Mouse (Mus musculus) heart, adult 2 months (tissue): ENCODE measurements around the gene Pxn. TPM values are rescaled to one million over a fixed set of nuclear protein-coding genes. Genes with fewer than 3 reads are reported as not detected.

Experiments used
- DNase-seq, 2 experiments: peaks; one replicate each; pipeline ENCODE4 v3.0.0; 2021
- H3K27ac ChIP-seq: fragments of 200-600 bp; 2 replicates; pipeline ENCODE4 v1.8.1; 2022
- H3K27me3 ChIP-seq: fragments of 200-500 bp; 2 replicates; pipeline ENCODE4 v1.6.1; 2012; ENCODE audit warnings: mild to moderate bottlenecking, low read length, inconsistent platforms, mixed read lengths; ENCODE audit not compliant: control insufficient read depth, insufficient read depth
- H3K36me3 ChIP-seq: fragments of 200-500 bp; 2 replicates; pipeline ENCODE4 v1.6.1; 2012; ENCODE audit warnings: low read length, inconsistent platforms; ENCODE audit not compliant: control insufficient read depth, insufficient read depth
- H3K4me1 ChIP-seq: fragments of 200-500 bp; 2 replicates; pipeline ENCODE4 v1.6.1; 2011; ENCODE audit warnings: low read length; ENCODE audit not compliant: control insufficient read depth, insufficient read depth
- H3K4me3 ChIP-seq: fragments of 200-600 bp; 2 replicates; pipeline ENCODE4 v1.8.1; 2022
- H3K79me2 ChIP-seq: fragments of 200-500 bp; replicated peaks from 2 replicates; pipeline ENCODE4 v1.6.1; 2012; ENCODE audit warnings: mild to moderate bottlenecking, inconsistent platforms, low read length, moderate library complexity, mixed read lengths; ENCODE audit not compliant: control insufficient read depth, insufficient read depth
- H3K9ac ChIP-seq: fragments of 200-500 bp; 2 replicates; pipeline ENCODE4 v1.6.1; 2012; ENCODE audit warnings: low read depth, mild to moderate bottlenecking, control low read depth, inconsistent platforms, low read length, mixed read lengths
- CTCF ChIP-seq: fragments of 200-600 bp; IDR thresholded peaks from 2 replicates; pipeline ENCODE4 v1.8.1; 2022; ENCODE audit warnings: antibody characterized with exemption, mild to moderate bottlenecking, moderate library complexity
- EP300 ChIP-seq: fragments of 200-500 bp; IDR thresholded peaks from 2 replicates; pipeline ENCODE4 v1.6.1; 2011; ENCODE audit warnings: low read depth, low read length, control low read depth; ENCODE audit not compliant: insufficient read depth
- POLR2A ChIP-seq: fragments of 200-500 bp; IDR thresholded peaks from 2 replicates; pipeline ENCODE4 v1.6.1; 2011; ENCODE audit warnings: mild to moderate bottlenecking, low read depth, low read length, control low read depth; ENCODE audit not compliant: insufficient read depth
- WGBS: fragments of 180-500 bp; shearing (Covaris S2); methylation state at CpG from one replicate; pipeline ENCODE4 v1.1.7; 2018; 5-methylcytosine and 5-hydroxymethylcytosine counted together
- intact Hi-C: fragments of 180-260 bp; cut with DNase I; formaldehyde crosslinking; loops from one replicate; pipeline ENCODE4 v1.15.1; 2025
- polyA plus RNA-seq: library from polyadenylated mRNA; depleted of rRNA; stranded (reverse); fragments of >200 nt; gene quantifications from 2 replicates; pipeline ENCODE4 v1.2.3, GENCODE M21; 2012
- total RNA-seq, 2 experiments: library from RNA; stranded (reverse); gene quantifications; 2 replicates each; pipeline ENCODE4 v1.2.3; 2021

Pxn gene
- total and polyA plus RNA-seq, 3 experiments, result 35.9 to 51.9 (median 37.1) TPM

- Histone ChIP-seq H3K4me3 (no peak overlapping the region), H3K36me3 (no peaks in the 10 kb centered on the region), H3K79me2 (peaks cover 1% of the 10 kb centered on the region), H3K9ac (no peak overlapping the region), H3K4me1 (peaks cover 10% of the 10 kb centered on the region), H3K27me3 (no peaks in the 10 kb centered on the region), H3K27ac (no peak overlapping the region)
- intact Hi-C loops, result no loop called here
- WGBS, result 74% methylated on average over 18 of the region's 18 CpGs
- no peak for TF ChIP-seq POLR2A
- TF ChIP-seq CTCF, result no peak
- DNase-seq, result no peak
Measured at GRCm38 (mm10) chr5:115544655-115545185, 38.2 kb downstream of the Pxn start.

GRCm38 (mm10) chr5:115545636-115546035 lies 39.2 kb downstream of the Pxn start:
- 96% methylated on average over 14 of the region's 14 CpGs for WGBS
- intact Hi-C loops, result no loop called here
- peaks cover 10% of the 10 kb centered on the region for H3K4me1 ChIP-seq
- no peak overlapping the region for H3K9ac ChIP-seq
- no peak overlapping the region for H3K27ac ChIP-seq
- no peak for DNase-seq
- H3K27me3 ChIP-seq, result no peaks in the 10 kb centered on the region
- no peaks in the 10 kb centered on the region for H3K36me3 ChIP-seq
- no peak overlapping the region for H3K4me3 ChIP-seq
- no peaks in the 10 kb centered on the region; the same call in none of the 2 replicates for H3K79me2 ChIP-seq
- TF ChIP-seq POLR2A, result no peak
- TF ChIP-seq EP300, result no peak
- TF ChIP-seq CTCF, result no peak

GRCm38 (mm10) chr5:115546536-115546935 lies 40.1 kb downstream of the Pxn start:
- no peak overlapping the region for H3K4me3 ChIP-seq
- H3K36me3 ChIP-seq, result no peaks in the 10 kb centered on the region
- no peak overlapping the region for H3K9ac ChIP-seq
- WGBS, result 90% methylated on average over 11 of the region's 11 CpGs
- peaks cover 10% of the 10 kb centered on the region for H3K4me1 ChIP-seq
- H3K27me3 ChIP-seq, result no peaks in the 10 kb centered on the region
- no peak overlapping the region for H3K27ac ChIP-seq
- TF ChIP-seq EP300 (no peak), POLR2A (no peak)
- H3K79me2 ChIP-seq, result no peaks in the 10 kb centered on the region; the same call in none of the 2 replicates
- DNase-seq, result no peak
- intact Hi-C loops, result no loop called here

- WGBS, result 59% methylated on average over 6 of the region's 6 CpGs
- intact Hi-C loops, result no loop called here
- no peak overlapping the region for H3K9ac ChIP-seq
- H3K4me3 ChIP-seq, result no peak overlapping the region
- TF ChIP-seq POLR2A (no peak), CTCF (no peak)
- no peaks in the 10 kb centered on the region; the same call in none of the 2 replicates for H3K79me2 ChIP-seq
- H3K27ac ChIP-seq, result no peak overlapping the region
- no peaks in the 10 kb centered on the region for H3K27me3 ChIP-seq
- no peaks in the 10 kb centered on the region for H3K36me3 ChIP-seq
- DNase-seq, result no peak
- peaks cover 9% of the 10 kb centered on the region for H3K4me1 ChIP-seq
Measured at GRCm38 (mm10) chr5:115547014-115547413, 40.5 kb downstream of the Pxn start.

GRCm38 (mm10) chr5:115547421-115547820 lies 40.9 kb downstream of the Pxn start:
- no peaks in the 10 kb centered on the region for H3K27me3 ChIP-seq
- no peak for TF ChIP-seq POLR2A
- TF ChIP-seq CTCF, result no peak
- no peak for TF ChIP-seq EP300
- peaks cover 7% of the 10 kb centered on the region for H3K4me1 ChIP-seq
- no peak overlapping the region for H3K27ac ChIP-seq
- H3K36me3 ChIP-seq, result no peaks in the 10 kb centered on the region
- intact Hi-C loops, result no loop called here
- 75% methylated on average over 7 of the region's 7 CpGs for WGBS
- H3K4me3 ChIP-seq, result no peak overlapping the region
- H3K9ac ChIP-seq, result no peak overlapping the region
- DNase-seq, result no peak
- no peaks in the 10 kb centered on the region; the same call in none of the 2 replicates for H3K79me2 ChIP-seq

- 87% methylated on average over 18 of the region's 18 CpGs for WGBS
- no peak for DNase-seq
- Histone ChIP-seq H3K9ac (no peak overlapping the region), H3K4me3 (no peak overlapping the region), H3K4me1 (no peaks in the 10 kb centered on the region), H3K36me3 (no peaks in the 10 kb centered on the region), H3K27ac (no peak overlapping the region), H3K79me2 (no peaks in the 10 kb centered on the region; the same call in none of the 2 replicates), H3K27me3 (no peaks in the 10 kb centered on the region)
- intact Hi-C loops, result no loop called here
- TF ChIP-seq CTCF, result no peak
- TF ChIP-seq EP300, result no peak
- TF ChIP-seq POLR2A, result no peak
Measured at GRCm38 (mm10) chr5:115548501-115549285, 42.2 kb downstream of the Pxn start.
